Mouse (Mus musculus): ENCODE measurements around the gene Zfp507.

Gene Zfp507

DNA sequence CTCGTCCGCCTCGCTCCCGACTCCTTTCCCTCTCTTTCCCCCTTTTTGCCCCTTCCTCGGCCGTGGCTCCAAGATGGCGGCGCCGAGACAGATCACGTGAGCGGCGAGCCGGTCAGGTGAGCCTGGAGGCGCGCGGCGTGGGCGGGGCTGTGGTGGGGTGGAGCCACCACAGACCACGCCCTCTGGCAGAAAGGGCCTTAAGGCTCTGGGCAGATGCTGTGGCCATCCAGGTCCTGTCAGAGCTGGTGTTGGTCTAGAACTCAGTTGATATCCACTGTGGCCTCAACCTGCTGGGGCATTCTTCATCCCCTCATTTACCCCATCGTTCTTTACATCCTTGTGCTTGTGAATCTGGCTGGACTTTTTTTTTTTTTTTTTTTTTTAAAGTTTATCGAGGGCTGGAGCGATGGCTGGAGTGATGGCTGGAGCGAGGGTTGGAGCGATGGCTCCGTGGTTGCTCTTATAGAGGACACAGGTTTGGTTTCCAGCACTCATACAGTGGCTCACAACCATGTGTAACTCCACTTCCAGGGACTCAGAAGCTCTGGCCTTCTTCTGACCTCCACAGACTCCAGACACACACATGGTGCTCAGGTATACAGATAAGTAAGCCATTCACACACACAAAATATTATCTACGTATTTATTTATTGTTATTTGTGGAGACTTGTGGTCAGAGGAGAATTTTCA is at the start of gene Zfp507:
Gene Zfp507, minus strand, starts transcription at position 98 of the 690 bp plus-strand sequence.
- DNase-seq (ENCODE audit: low read depth, low spot score) = peak; percentile 87

DNA sequence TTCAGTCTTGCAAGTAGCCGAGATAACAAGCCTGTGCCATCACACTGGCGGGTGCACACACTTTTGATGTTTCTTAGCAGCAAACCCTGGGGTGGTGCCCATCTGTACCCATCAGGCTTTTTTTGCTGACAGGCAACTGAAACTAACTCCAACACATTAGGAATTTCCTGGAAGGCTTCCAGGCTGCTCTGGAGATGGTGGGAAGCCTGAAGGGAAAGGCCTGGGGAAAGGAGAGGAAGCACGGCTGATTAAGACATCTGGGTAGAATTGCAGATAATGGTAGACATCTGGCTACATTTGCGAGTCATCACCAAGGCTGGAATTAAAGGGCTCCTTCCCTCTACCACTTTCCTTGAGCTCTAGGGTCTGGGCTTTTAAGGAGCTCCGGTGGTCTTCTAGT is 47.6 kb upstream of the Zfp507 start:
- no peak for DNase-seq (ENCODE audit: low read depth, low spot score)

DNA sequence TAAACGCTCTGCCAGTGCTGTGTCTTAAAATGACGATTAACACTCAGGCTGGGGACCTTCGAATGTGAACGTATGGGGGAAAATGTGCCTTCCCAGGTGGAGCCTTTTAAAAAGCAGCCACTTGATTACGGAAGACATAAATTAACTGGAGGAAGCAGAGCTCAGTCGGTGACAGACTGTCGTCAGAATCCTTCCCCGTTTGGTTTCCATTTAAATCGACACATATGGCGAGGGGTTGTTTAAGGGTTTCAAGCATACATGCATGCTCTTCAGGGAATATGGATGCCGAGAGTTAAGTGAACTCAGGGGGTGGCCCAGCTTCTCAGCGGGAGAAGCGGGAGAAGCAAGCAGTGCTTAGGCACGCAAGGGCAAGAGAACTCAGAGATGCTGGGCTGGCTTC is 45.7 kb upstream of the Zfp507 start:
- DNase-seq (ENCODE audit: low read depth, low spot score) = no peak

DNA sequence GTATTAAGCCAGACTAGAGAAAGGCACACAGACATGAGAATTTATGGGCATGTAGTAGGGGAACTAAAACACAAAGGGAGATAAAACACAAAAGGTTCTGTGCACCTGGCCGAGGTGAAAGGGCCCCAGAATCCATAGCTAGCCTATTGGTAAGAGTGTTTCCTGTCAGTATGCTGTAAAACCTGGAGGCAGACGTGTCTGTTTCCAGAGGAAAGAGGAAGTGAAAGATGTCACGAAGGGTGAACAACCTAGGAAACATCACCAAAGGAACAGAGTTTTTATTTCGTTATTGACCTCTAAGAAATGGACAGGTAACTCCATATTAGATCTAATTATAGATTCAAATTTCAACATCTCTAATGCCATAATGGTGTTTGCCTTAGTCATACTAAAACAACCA is 37.7 kb upstream of the Zfp507 start:
- DNase-seq (ENCODE audit: low read depth, low spot score) = no peak

DNA sequence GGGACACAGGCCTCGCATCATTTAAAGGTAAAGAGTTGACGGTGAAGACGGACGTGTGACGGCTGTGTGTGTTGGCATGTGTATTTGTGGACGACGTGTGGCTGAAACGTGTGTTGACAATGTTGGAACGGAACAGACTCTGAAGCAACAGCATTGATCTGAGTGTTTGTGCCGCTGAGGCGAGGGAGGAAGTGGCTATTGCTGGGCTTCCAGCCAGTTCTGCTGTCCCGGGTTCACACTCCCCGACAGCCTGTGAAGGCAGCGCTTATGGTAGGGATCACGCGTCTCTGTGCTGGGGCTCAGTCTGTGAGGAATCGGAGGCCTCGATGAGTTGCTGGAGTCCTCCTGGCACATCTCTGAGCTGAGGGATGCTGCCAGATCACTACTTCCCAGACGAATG is 34.0 kb upstream of the Zfp507 start:
- DNase-seq (ENCODE audit: low read depth, low spot score) = no peak

DNA sequence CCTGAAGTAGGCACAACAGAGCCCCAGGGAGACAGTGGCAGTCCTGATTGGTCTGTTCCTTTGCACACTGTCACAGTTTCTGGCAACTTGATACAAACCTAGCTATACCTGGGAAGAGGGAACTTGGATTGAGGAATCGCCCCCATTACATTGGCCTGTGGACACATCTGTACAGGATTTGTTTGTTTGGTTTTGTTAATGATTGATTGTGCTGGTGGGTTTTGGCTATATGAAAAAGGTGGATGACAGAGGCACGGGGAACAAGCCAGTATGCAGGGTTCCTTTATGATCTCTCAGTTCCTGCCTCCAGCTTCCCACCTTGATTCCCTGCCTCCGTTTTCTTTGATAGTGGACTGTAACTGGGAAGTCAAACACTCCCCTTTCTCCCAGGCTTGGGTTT is 33.6 kb upstream of the Zfp507 start:
- DNase-seq (ENCODE audit: low read depth, low spot score) = no peak

DNA sequence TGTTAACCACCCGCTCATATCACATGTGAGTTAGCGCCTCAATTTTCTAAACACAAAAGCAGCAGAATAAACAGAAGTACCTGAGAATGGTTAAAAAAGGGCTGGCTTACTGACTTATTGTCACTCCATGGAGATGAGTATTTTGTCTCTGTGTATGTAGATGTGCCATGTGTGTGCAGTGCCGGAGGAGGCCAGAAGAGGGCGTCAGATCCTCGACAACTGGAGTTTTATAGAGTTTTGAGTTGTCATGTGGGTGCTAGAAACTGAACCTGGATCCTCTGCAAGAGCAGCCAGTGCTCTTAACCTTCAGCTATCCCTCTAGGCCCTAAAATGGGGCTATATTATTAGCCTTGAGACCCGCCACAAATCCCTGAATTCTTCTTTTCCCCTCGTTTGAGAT is 27.3 kb upstream of the Zfp507 start:
- peak; percentile 27 for DNase-seq (ENCODE audit: low read depth, low spot score)

DNA sequence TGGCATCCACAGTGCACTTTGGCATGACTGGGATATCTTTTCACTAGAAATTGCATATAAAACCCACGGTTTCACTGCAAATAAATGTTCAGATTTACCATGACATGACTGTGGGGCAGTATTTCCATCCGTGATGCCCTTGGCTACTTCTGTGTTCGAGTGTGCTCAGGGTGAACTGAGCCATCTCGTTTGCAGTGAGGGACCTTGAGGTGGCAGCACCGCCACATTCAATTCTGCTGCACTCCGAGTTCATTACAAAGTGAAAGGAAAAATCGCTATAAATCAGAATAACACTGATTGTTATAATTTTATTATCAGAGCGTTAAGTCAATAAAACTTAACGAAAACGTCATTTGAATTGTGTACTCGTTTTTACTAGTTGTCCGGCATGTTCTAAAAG is 21.1 kb upstream of the Zfp507 start:
- no peak for DNase-seq (ENCODE audit: low read depth, low spot score)

DNA sequence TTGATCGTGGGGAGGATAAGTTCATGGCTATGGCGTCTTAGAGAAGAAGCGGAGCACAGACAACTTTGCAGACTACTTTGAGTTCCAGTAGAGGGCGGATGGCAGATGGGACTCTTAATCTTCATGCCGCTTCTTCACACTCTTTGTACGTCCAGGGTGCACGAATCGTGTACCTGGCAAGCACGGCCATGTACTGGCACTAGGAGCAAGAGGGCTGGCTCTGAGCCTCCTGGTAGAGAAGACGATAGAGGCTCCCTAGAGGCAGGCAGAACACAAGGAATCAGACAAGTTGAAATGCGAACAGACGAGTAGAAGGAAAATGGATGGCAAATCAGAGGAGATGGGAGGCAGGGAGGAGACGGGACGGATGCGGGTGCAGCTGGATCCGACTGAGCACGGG is 19.5 kb upstream of the Zfp507 start:
- no peak for DNase-seq (ENCODE audit: low read depth, low spot score)

DNA sequence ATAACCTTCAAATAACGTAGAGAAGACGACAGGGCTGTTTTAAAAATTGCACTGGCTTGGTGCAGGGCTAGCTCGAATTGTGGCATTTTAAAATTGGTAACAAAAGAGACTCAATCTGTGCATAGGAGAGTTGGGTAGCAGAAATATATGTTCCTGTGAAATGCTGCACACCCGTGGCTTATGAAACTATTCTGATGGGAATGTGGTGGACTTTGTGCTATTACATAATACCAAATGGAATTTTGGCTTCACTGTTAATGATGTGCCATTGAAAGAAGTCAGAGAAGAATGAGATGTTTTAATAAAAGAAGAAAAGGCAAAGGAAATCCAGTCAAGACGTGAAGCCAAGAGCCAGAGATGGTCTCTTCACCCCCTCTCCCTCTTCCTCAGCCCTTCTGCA is 18.6 kb upstream of the Zfp507 start:
- DNase-seq (ENCODE audit: low read depth, low spot score) = no peak

DNA sequence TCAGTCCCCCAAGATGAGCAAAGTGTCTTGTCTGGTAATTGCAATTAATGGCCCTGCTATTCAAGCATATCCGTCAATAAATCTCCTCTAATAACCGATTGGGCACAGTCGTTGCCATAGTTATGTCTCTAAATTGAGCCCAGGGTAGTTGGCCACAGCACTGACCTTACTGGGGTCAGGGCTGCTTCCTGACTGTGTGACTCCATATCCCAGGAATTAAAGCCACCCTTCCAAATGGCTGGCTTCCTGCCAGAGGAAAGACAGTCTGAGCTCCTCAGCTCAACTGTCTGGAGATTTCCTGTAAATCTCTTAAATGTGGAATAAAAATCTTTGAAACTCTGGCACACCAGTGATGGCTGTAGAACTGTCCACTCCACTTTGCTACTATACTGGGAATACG is 16.7 kb upstream of the Zfp507 start:
- no peak for DNase-seq (ENCODE audit: low read depth, low spot score)

DNA sequence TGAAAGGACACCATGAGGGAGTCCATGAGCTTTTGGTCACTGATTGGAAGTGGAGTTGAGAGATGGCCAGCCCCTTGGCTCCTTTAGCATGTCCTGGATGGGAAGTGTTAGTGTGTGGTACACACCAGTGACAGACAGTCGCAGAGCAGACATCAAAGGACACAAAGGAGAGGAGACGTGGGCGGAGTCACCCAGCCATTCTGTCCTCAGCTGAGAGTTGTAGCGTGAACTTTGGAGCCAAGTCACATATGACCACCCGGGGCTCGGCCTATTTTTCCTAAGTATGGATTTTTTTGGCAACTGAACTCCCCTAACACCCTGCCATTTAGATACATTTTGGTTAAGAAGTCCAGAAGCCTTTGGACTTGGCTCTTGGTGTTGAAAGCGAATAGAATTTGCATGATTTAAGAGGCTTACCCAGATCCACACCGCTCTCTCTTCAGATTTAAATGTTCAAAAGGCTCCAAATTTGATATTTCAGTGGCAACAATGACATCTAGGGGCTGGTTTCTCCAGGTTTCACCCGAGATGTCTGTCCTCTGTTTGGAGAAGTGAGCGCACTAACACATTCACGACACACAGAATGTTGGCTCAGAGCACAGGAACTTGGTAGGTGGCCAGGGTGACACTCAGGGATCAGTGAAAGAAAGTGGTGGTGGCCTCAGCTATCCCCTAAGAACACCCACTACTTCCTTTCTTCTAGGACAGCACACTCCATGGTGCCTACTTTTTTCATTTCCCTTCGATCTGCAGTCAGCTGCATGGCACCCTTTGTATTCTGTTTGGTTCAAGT is 12.2 kb upstream of the Zfp507 start:
- DNase-seq (ENCODE audit: low read depth, low spot score) = no peak

DNA sequence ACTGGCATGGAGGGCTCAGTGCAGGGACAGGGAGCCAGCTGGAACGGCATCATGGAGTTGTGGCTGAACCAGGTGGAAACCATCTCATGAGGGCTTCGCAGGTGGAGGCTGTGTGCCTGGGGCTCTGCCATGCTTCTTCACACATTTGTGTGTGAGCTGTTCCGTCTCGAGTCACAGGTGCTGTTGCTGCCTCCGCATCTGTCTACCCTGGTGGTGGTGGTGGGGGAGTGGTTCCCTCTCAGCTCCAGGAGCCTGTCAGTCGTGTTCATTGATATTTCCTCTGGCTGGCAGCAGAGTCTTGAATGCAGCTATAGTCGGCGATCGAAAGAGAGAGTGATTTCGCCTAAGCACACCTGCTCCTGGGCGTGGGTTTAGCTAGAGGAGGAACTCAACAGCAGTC is 10.5 kb upstream of the Zfp507 start:
- DNase-seq (ENCODE audit: low read depth, low spot score) = no peak

DNA sequence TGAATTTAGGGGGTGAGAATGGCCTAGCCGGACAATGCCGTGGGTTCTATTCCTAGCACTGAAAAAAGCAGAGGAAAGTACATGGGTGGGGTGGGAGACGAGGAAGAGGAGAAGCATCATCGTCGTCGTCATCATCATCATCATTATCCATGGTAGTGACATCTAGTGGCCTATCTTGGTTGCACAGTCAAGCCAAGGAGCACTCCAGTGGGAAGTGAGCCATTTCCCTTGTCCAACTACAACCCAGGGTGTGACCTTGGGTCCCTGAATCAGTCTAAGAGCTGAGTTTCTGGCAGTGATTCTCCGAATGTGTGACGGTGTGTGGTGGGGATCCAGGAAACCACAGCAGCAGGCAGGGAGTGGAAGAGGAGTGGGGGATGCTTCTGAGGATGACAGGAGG is 7.9 kb upstream of the Zfp507 start:
- peak; percentile 61 for DNase-seq (ENCODE audit: low read depth, low spot score)

DNA sequence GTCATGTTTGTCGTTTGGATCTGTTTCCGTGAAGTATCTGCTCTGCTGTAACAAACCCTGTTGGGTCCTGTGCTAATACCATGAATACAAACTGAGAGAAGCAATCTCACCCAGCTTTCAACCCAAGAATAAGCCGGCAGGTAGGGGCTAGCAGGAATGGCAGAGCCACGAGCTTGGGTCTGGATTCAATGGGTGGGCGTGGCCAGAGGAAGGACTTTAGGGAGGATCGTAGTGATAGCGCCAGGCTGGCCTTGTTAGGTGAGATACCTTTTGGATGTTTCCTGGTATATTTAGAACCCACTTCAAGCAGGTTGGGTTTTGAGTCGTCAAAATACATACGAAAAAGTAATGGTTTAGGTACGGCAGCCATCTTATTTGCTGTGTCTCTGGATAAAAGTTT is 1.4 kb upstream of the Zfp507 start:
- DNase-seq (ENCODE audit: low read depth, low spot score) = peak; percentile 72

DNA sequence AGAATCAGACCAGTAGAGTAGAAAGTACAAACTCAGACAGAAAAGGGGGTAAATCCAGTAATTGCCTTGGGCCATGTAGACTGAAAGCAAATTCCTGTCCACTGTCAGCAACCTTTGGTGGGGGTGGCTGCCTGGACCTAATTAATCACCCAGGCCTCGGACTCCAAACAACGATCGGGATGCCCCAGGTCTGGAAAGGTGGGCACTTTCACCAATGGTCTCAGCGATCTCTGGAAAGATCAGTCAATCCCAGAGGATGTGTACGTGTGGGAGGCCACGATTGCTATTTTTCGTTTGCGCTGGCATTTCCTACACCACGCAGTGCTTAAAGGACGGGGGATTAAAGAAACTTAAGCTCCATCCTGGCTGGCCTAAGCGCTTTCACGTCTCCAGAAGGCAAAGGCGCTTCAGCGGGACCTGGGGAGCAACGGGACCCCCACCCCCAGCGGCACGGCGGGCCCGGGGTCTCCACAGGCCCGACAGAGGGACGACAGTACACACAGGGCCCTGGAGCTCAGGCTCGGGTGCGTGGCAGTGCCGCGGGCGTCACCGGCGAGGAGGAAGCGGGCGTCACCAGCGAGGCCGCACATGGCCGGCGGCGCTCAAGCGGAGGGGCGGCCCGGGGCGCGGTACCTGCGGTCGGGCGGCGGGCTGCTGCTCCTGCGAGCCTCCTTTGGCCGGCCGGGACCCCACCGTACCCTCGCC is 450 bp downstream of the Zfp507 start:
- DNase-seq (ENCODE audit: low read depth, low spot score) = no peak

DNA sequence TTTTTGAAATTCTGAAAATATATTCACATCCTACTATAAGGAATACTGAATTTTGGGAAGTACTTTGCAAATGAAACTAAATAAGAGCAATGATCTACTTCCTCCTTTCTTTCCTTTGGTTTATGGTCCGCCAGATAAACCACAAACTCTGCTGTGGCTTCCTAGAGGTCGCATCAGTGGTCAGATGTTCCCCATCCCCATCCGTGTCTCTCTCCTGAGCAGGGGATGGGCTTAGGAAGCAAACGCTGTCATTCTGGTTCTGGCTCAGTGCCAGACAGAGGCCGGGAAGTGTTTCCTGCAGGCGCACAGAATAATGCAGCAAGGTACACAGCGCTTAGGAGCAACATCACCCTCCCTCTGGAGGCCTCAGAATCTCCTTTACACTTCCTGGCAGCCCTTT is 6.7 kb downstream of the Zfp507 start:
- no peak for DNase-seq (ENCODE audit: low read depth, low spot score)

DNA sequence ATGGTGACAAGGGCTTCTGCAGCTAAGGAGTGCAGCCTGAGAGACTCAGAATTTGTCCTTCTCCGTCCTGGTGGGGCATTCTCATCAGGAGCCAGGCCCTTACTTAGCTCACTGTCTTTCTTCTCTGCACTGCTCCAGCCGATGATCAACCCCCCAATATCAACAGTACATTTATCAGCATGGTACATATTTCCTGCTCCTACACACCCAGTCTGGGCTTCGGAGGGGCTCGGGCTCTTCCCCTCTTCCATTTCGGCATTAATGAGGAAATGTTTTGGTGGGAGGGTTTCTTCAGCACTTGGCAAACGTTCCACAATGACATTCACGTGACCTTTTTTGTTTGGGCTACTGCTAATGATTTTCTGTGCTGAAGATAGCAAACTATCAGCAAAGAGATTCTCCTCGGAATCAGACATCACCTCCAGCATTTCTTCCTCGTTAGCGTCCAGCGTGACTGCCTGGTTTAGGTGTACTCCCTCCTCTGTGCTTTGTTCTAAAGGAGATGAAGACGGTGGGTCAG is 8.6 kb downstream of the Zfp507 start:
- DNase-seq (ENCODE audit: low read depth, low spot score) = no peak

DNA sequence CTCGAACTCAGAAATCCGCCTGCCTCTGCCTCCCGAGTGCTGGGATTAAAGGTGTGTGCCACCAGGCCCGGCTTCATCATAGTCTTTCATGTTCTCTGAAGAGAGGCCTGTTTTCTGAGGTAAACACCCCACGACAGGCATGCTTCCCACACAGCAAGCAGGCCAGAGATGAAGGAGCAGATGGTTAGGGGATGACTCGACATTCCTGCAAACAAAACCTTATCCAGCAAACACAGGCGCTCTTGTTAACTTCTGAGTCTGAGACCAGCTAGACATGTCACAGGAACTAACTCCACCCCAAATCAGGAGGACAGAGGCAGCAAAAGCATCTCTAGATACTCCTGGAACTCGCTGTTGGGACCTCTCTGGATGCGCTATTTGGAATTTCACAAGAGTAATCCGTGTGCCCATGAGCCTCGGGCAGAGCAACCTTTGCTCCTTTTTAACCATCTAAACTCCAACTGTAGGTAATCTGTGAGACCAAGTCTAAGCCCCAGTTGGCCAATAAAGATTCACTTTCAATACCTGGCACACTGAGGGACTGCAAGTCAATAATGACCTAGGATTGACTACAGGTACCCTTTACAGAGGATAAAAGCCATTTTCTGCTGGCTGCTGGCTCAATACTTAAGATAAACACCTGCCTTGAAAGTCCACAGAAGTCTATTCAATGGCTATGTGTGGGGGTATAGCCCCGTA is 10.5 kb downstream of the Zfp507 start:
- no peak for DNase-seq (ENCODE audit: low read depth, low spot score)

DNA sequence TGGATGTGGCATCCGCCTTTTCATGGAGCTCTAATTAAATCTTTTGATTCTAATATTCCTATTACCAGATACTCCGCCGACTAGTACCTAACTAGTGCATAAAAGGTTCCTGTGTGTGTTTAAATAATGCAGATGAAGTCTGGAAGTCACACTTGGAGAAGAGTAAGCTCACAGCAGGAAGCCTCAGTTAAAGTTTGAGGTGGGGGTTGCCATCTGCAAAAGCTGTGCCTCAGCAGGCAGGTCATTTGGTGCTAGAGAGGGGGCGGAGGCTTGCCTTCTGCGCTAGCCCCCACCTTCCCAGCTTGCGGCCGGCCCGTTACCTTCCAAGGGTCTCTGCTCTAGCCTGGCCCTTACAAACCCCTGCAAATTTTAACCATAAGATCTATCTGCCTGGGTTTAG is 11.9 kb downstream of the Zfp507 start:
- DNase-seq (ENCODE audit: low read depth, low spot score) = peak; percentile 59

DNA sequence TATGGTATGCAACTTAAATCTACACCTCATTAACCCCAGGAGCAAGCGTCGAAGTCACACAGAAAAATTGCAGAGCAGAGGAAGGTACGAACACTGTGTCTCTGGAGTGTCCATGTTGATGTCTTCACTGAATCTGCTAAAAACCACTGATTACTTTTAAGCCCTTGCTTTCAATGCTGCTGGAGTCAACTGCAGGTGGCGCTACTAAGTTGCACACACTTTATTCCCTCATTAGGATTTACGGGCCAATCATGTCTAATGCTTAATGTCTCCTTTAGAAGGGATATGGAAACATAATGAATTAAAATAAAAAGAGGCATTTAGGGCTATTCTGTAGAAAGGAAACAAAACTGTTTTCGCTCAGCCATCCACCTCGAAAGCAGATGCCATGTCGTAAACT is 12.6 kb downstream of the Zfp507 start:
- peak; percentile 31 for DNase-seq (ENCODE audit: low read depth, low spot score)

DNA sequence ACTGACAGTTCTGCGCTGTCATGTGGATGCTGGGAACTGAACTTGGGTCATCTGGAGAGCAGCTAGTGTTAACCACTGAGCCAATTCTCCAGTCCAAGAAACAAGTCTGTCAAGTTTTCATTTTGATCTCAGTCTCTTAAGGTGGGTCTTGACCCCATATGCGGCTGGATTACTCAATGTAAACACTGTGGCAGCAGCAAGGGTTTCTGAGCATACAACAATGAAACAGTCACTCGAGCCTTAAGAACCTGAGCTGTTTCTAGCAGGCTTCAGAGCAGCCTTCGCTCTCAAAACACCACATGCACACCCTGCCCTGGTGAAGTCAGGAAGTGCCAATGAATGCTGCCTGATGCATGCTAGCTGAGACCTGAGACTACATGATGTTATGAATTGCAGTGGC is 17.2 kb downstream of the Zfp507 start:
- no peak for DNase-seq (ENCODE audit: low read depth, low spot score)

Data from R1 (cell line).